Mouse (Mus musculus) testis, adult 2 months (tissue): ENCODE data around the gene Hdhd3. TPM values are rescaled to one million over a fixed set of nuclear protein-coding genes. Genes with fewer than 3 reads are reported as not detected.

Source experiments
- H3K27ac ChIP-seq: fragments of 200-500 bp; 2 replicates; pipeline ENCODE4 v1.5.1; 2012; ENCODE audit warnings: low read depth, low read length; ENCODE audit not compliant: control insufficient read depth, insufficient read depth
- H3K27me3 ChIP-seq: fragments of 200-500 bp; 2 replicates; pipeline ENCODE4 v1.6.1; 2012; ENCODE audit warnings: mild to moderate bottlenecking, low read length, moderate library complexity; ENCODE audit not compliant: control insufficient read depth, insufficient read depth
- H3K36me3 ChIP-seq: fragments of 200-500 bp; 2 replicates; pipeline ENCODE4 v1.6.1; 2012; ENCODE audit warnings: mild to moderate bottlenecking, low read length; ENCODE audit not compliant: control insufficient read depth, insufficient read depth
- H3K4me1 ChIP-seq: fragments of 200-500 bp; 2 replicates; pipeline ENCODE4 v1.6.1; 2012; ENCODE audit warnings: low read length; ENCODE audit not compliant: control insufficient read depth, insufficient read depth
- H3K4me3 ChIP-seq: fragments of 200-500 bp; 2 replicates; pipeline ENCODE4 v1.5.1; 2012; ENCODE audit warnings: low read depth, mild to moderate bottlenecking, low read length, moderate library complexity, mixed read lengths; ENCODE audit not compliant: control insufficient read depth
- CTCF ChIP-seq: fragments of 200-500 bp; IDR thresholded peaks from 2 replicates; pipeline ENCODE4 v1.5.1; 2012; ENCODE audit warnings: low read depth, mild to moderate bottlenecking, inconsistent platforms, low read length, moderate library complexity; ENCODE audit not compliant: control insufficient read depth, insufficient read depth, insufficient replicate concordance
- POLR2A ChIP-seq: fragments of 200-500 bp; IDR thresholded peaks from 2 replicates; pipeline ENCODE4 v1.6.1; 2012; ENCODE audit warnings: low read depth, mild to moderate bottlenecking, inconsistent platforms, low read length, moderate library complexity; ENCODE audit not compliant: control insufficient read depth
- polyA plus RNA-seq: library from polyadenylated mRNA; depleted of rRNA; stranded (reverse); fragments of >200 nt; gene quantifications from 2 replicates; pipeline ENCODE4 v1.2.3, GENCODE M21; 2012; rRNA removed

Gene Hdhd3
- polyA plus RNA-seq, 1 experiment, result 5.9 TPM

GRCm38 (mm10) chr4:62475793-62476192, 27.5 kb downstream of the Hdhd3 start:
- Histone ChIP-seq H3K4me1 (peaks cover 7% of the 10 kb centered on the region), H3K4me3 (no peak overlapping the region), H3K36me3 (no peaks in the 10 kb centered on the region), H3K27me3 (no peaks in the 10 kb centered on the region), H3K27ac (no peak overlapping the region)
- TF ChIP-seq CTCF, result no peak
- no peak for TF ChIP-seq POLR2A

- peaks cover 3% of the 10 kb centered on the region for H3K4me1 ChIP-seq
- H3K27ac ChIP-seq, result no peak overlapping the region
- H3K27me3 ChIP-seq, result no peaks in the 10 kb centered on the region
- H3K4me3 ChIP-seq, result no peak overlapping the region
- TF ChIP-seq CTCF, result no peak
- no peaks in the 10 kb centered on the region for H3K36me3 ChIP-seq
Measured at GRCm38 (mm10) chr4:62475131-62475530, 28.1 kb downstream of the Hdhd3 start.

- no peaks in the 10 kb centered on the region for H3K27me3 ChIP-seq
- peaks cover 2% of the 10 kb centered on the region; the same call in 1 of the 2 replicates for H3K36me3 ChIP-seq
- H3K27ac ChIP-seq, result no peak overlapping the region
- H3K4me3 ChIP-seq, result no peak overlapping the region
- H3K4me1 ChIP-seq, result no peaks in the 10 kb centered on the region
- TF ChIP-seq CTCF (no peak), POLR2A (no peak)
Measured at GRCm38 (mm10) chr4:62472071-62472470, 31.2 kb downstream of the Hdhd3 start.

- H3K36me3 ChIP-seq, result peaks cover 2% of the 10 kb centered on the region; the same call in 1 of the 2 replicates
- H3K4me3 ChIP-seq, result peak within 1 kb of the TSS; percentile 92
- H3K27me3 ChIP-seq, result no peaks in the 10 kb centered on the region
- TF ChIP-seq POLR2A (peak; percentile 58; the same call in 1 of the 2 replicates), CTCF (no peak)
- no peaks in the 10 kb centered on the region for H3K4me1 ChIP-seq
- peak within 1 kb of the TSS; percentile 73 for H3K27ac ChIP-seq
Measured at GRCm38 (mm10) chr4:62470598-62471051, 32.6 kb downstream of the Hdhd3 start, which contains the start of gene Wdr31. TSS of gene Wdr31 (minus strand) at chr4:62470896.

- TF ChIP-seq CTCF (no peak), POLR2A (no peak)
- Histone ChIP-seq H3K36me3 (peaks cover 4% of the 10 kb centered on the region), H3K27ac (no peak overlapping the region), H3K27me3 (no peaks in the 10 kb centered on the region), H3K4me1 (no peaks in the 10 kb centered on the region), H3K4me3 (no peak overlapping the region)
Measured at GRCm38 (mm10) chr4:62468158-62468557, 35.1 kb downstream of the Hdhd3 start.

- TF ChIP-seq POLR2A (no peak), CTCF (no peak)
- Histone ChIP-seq H3K27ac (no peak overlapping the region), H3K36me3 (peaks cover 5% of the 10 kb centered on the region), H3K27me3 (no peaks in the 10 kb centered on the region), H3K4me3 (no peak overlapping the region), H3K4me1 (no peaks in the 10 kb centered on the region)
Measured at GRCm38 (mm10) chr4:62463124-62463523, 40.1 kb downstream of the Hdhd3 start.

GRCm38 (mm10) chr4:62460348-62460747, 42.9 kb downstream of the Hdhd3 start:
- H3K27me3 ChIP-seq, result no peaks in the 10 kb centered on the region
- no peak overlapping the region for H3K27ac ChIP-seq
- no peak overlapping the region for H3K4me3 ChIP-seq
- peaks cover 3% of the 10 kb centered on the region for H3K36me3 ChIP-seq
- no peak for TF ChIP-seq POLR2A
- TF ChIP-seq CTCF, result no peak
- H3K4me1 ChIP-seq, result no peaks in the 10 kb centered on the region

- H3K27me3 ChIP-seq, result no peaks in the 10 kb centered on the region
- no peaks in the 10 kb centered on the region for H3K4me1 ChIP-seq
- no peak overlapping the region for H3K4me3 ChIP-seq
- no peak for TF ChIP-seq POLR2A
- TF ChIP-seq CTCF, result no peak
- no peak overlapping the region for H3K27ac ChIP-seq
- H3K36me3 ChIP-seq, result peaks cover 3% of the 10 kb centered on the region
Measured at GRCm38 (mm10) chr4:62459081-62459480, 44.2 kb downstream of the Hdhd3 start.

- H3K4me3 ChIP-seq, result no peak overlapping the region
- no peaks in the 10 kb centered on the region for H3K4me1 ChIP-seq
- H3K36me3 ChIP-seq, result no peaks in the 10 kb centered on the region; the same call in 1 of the 2 replicates
- TF ChIP-seq CTCF (peak; percentile 20; the same call in 1 of the 2 replicates), POLR2A (no peak)
- no peak overlapping the region for H3K27ac ChIP-seq
- no peaks in the 10 kb centered on the region for H3K27me3 ChIP-seq
Measured at GRCm38 (mm10) chr4:62454995-62455394, 48.3 kb downstream of the Hdhd3 start.

Other genes starting within 250 kb of the Hdhd3 start
- 35.2 and 35.6 TPM in 2 replicates for gene Slc31a2, start 240.9 kb downstream of the Hdhd3 start, polyA plus RNA-seq
- 6.1 and 6.5 TPM in 2 replicates for gene Fkbp15, start 142.9 kb downstream of the Hdhd3 start, polyA plus RNA-seq
- 14.4 and 18.1 TPM in 2 replicates for gene Slc31a1, start 142.7 kb downstream of the Hdhd3 start, polyA plus RNA-seq
- 16.0 and 19.2 TPM in 2 replicates for gene Cdc26, start 94.8 kb downstream of the Hdhd3 start, polyA plus RNA-seq
- gene Prpf4, start 94.7 kb downstream of the Hdhd3 start, polyA plus RNA-seq, result 9.2 and 9.6 TPM in 2 replicates
- gene Rnf183, start 68.2 kb downstream of the Hdhd3 start, polyA plus RNA-seq, result 4.2 and 4.3 TPM in 2 replicates
- gene Wdr31, start 32.6 kb downstream of the Hdhd3 start, polyA plus RNA-seq, result 202 and 208 TPM in 2 replicates
- gene Bspry, start 23.4 kb downstream of the Hdhd3 start, polyA plus RNA-seq, result 443 and 501 TPM in 2 replicates
- gene Alad, start 16.5 kb upstream of the Hdhd3 start, polyA plus RNA-seq, result 57.5 and 64.0 TPM in 2 replicates
- gene Pole3, start 21.6 kb upstream of the Hdhd3 start, polyA plus RNA-seq, result 44.8 and 47.1 TPM in 2 replicates
- gene 4933430I17Rik, start 21.9 kb upstream of the Hdhd3 start, polyA plus RNA-seq, result 9.8 and 10.4 TPM in 2 replicates
- gene Rgs3, start 56.4 kb upstream of the Hdhd3 start, polyA plus RNA-seq, result 65.5 and 75.4 TPM in 2 replicates